Mouse (Mus musculus) cerebellum, adult 2 months (tissue): Measurements from ENCODE around the gene Jak3. TPM values are rescaled to one million over a fixed set of nuclear protein-coding genes. Genes with fewer than 3 reads are reported as not detected.
A peak's percentile ranks its signal among the peaks of the same experiment; 100 is the strongest.

Experiments used
- DNase-seq, 2 experiments: peaks; one replicate each; pipeline ENCODE4 v3.0.0; 2021
- H3K27ac ChIP-seq: fragments of 200-500 bp; 2 replicates; pipeline ENCODE4 v1.5.1; 2012; ENCODE audit warnings: low read length, control low read depth, inconsistent platforms; ENCODE audit not compliant: insufficient read depth
- H3K27me3 ChIP-seq: fragments of 200-500 bp; 2 replicates; pipeline ENCODE4 v1.6.1; 2012; ENCODE audit warnings: inconsistent platforms, mild to moderate bottlenecking, low read length, moderate library complexity; ENCODE audit not compliant: control insufficient read depth, insufficient read depth
- H3K4me1 ChIP-seq: fragments of 200-500 bp; 2 replicates; pipeline ENCODE4 v1.6.1; 2011; ENCODE audit warnings: low read length; ENCODE audit not compliant: control insufficient read depth, insufficient read depth
- H3K4me3 ChIP-seq: fragments of 200-500 bp; replicated peaks from 2 replicates; pipeline ENCODE3; 2011; ENCODE audit warnings: mild to moderate bottlenecking, low read depth, low read length, control low read depth; ENCODE audit not compliant: insufficient read depth
- CTCF ChIP-seq: fragments of 200-500 bp; IDR thresholded peaks from 2 replicates; pipeline ENCODE4 v1.5.1; 2011; ENCODE audit warnings: low read depth, mild to moderate bottlenecking, control low read depth, low read length, moderate library complexity, borderline replicate concordance; ENCODE audit not compliant: insufficient read depth
- POLR2A ChIP-seq: fragments of 200-500 bp; IDR thresholded peaks from 2 replicates; pipeline ENCODE4 v1.6.1; 2011; ENCODE audit warnings: low read length, control low read depth, borderline replicate concordance; ENCODE audit not compliant: insufficient read depth
- WGBS: fragments of 180-500 bp; shearing (Covaris S2); methylation state at CpG from one replicate; pipeline ENCODE4 v1.1.7; 2018; 5-methylcytosine and 5-hydroxymethylcytosine counted together
- polyA plus RNA-seq: library from polyadenylated mRNA; depleted of rRNA; stranded (reverse); fragments of >200 nt; gene quantifications from 2 replicates; pipeline ENCODE4 v1.2.3, GENCODE M21; 2012

Gene Jak3
- polyA plus RNA-seq, 1 experiment, result 3.6 TPM

- H3K27ac ChIP-seq, result peak overlapping the region; percentile 58
- WGBS, result 12% methylated on average over 25 of the region's 25 CpGs
- H3K27me3 ChIP-seq, result no peaks in the 10 kb centered on the region
- peak overlapping the region; percentile 57 for H3K4me3 ChIP-seq
- peak; percentile 89 to 96 for DNase-seq
- TF ChIP-seq POLR2A (peak; percentile 47; the same call in 1 of the 2 replicates), CTCF (peak; percentile 93)
- H3K4me1 ChIP-seq, result peaks cover 8% of the 10 kb centered on the region; the same call in 1 of the 2 replicates
These were observed 33.8 kb downstream of the Jak3 start for GRCm38 (mm10) chr8:71709800-71710446.

- H3K27ac ChIP-seq, result no peak overlapping the region
- 70% methylated on average over 2 of the region's 2 CpGs for WGBS
- peak in 1 of 2 experiments; percentile 12 for DNase-seq
These were observed 35.5 kb downstream of the Jak3 start for GRCm38 (mm10) chr8:71711574-71711973.

GRCm38 (mm10) chr8:71715531-71715930 lies 39.4 kb downstream of the Jak3 start:
- WGBS, result 66% methylated on average over 8 of the region's 8 CpGs
- TF ChIP-seq CTCF, result no peak
- TF ChIP-seq POLR2A, result no peak
- Histone ChIP-seq H3K27me3 (no peaks in the 10 kb centered on the region), H3K4me1 (no peaks in the 10 kb centered on the region), H3K4me3 (no peak overlapping the region), H3K27ac (no peak overlapping the region)
- DNase-seq, result no peak

More at GRCm38 (mm10) chr8:71711574-71711973, 35.5 kb downstream of the Jak3 start:
- H3K4me1 ChIP-seq, result peaks cover 8% of the 10 kb centered on the region; the same call in 1 of the 2 replicates
- H3K4me3 ChIP-seq, result no peak overlapping the region
- TF ChIP-seq CTCF (no peak), POLR2A (no peak)
- H3K27me3 ChIP-seq, result no peaks in the 10 kb centered on the region

GRCm38 (mm10) chr8:71716561-71717053 lies 40.5 kb downstream of the Jak3 start:
- no peak for DNase-seq
- no peaks in the 10 kb centered on the region for H3K4me1 ChIP-seq
- no peak overlapping the region for H3K4me3 ChIP-seq
- WGBS, result 87% methylated on average over 13 of the region's 13 CpGs
- no peak overlapping the region for H3K27ac ChIP-seq
- H3K27me3 ChIP-seq, result no peaks in the 10 kb centered on the region
- TF ChIP-seq CTCF, result no peak
- no peak for TF ChIP-seq POLR2A

GRCm38 (mm10) chr8:71717096-71717495 lies 41.0 kb downstream of the Jak3 start:
- no peak for DNase-seq
- WGBS, result 48% methylated on average over 12 of the region's 12 CpGs
- H3K4me1 ChIP-seq, result no peaks in the 10 kb centered on the region
- TF ChIP-seq POLR2A (no peak), CTCF (no peak)
- H3K4me3 ChIP-seq, result no peak overlapping the region
- no peak overlapping the region for H3K27ac ChIP-seq
- H3K27me3 ChIP-seq, result no peaks in the 10 kb centered on the region

- 53% methylated on average over 3 of the region's 3 CpGs for WGBS
- no peaks in the 10 kb centered on the region for H3K4me1 ChIP-seq
- no peak overlapping the region for H3K27ac ChIP-seq
These were observed 42.2 kb downstream of the Jak3 start for GRCm38 (mm10) chr8:71718252-71718651.

GRCm38 (mm10) chr8:71719218-71719617 lies 43.1 kb downstream of the Jak3 start:
- H3K27ac ChIP-seq, result no peak overlapping the region
- H3K27me3 ChIP-seq, result no peaks in the 10 kb centered on the region
- peaks cover 4% of the 10 kb centered on the region; the same call in 1 of the 2 replicates for H3K4me1 ChIP-seq
- no peak overlapping the region for H3K4me3 ChIP-seq
- TF ChIP-seq CTCF, result no peak
- TF ChIP-seq POLR2A, result no peak
- WGBS, result 20% methylated on average over 4 of the region's 4 CpGs
- DNase-seq, result peak in 1 of 2 experiments; percentile 51

More at GRCm38 (mm10) chr8:71718252-71718651, 42.2 kb downstream of the Jak3 start:
- no peak for TF ChIP-seq POLR2A
- TF ChIP-seq CTCF, result no peak
- no peak for DNase-seq
- Histone ChIP-seq H3K27me3 (no peaks in the 10 kb centered on the region), H3K4me3 (no peak overlapping the region)

- H3K27ac ChIP-seq, result no peak overlapping the region
- no peaks in the 10 kb centered on the region for H3K27me3 ChIP-seq
- peaks cover 8% of the 10 kb centered on the region; the same call in 1 of the 2 replicates for H3K4me1 ChIP-seq
- H3K4me3 ChIP-seq, result no peak overlapping the region
- WGBS, result 33% methylated on average over 7 of the region's 7 CpGs
- no peak for TF ChIP-seq CTCF
- no peak for TF ChIP-seq POLR2A
- no peak for DNase-seq
These were observed 43.9 kb downstream of the Jak3 start for GRCm38 (mm10) chr8:71719928-71720457.
